Mouse (Mus musculus) Patski (cell line): ENCODE data around the gene Plekha7. TPM values are rescaled to one million over a fixed set of nuclear protein-coding genes. Genes with fewer than 3 reads are reported as not detected.

Experiments used
- ATAC-seq: fragments of 100-300 bp; one replicate; pipeline ENCODE4 v1.8.0; 2021
- CTCF ChIA-PET: fragments of 350-600 bp; sonication (Branson Sonifier 250); formaldehyde crosslinking; loops from one replicate; lab custom pipeline; 2022; ENCODE audit warnings: inconsistent platforms; lab: Charles Lee
- POLR2A ChIA-PET: fragments of 350-600 bp; sonication (Branson Sonifier 250); formaldehyde crosslinking; loops from one replicate; lab custom pipeline; 2022; ENCODE audit warnings: antibody characterized with exemption, inconsistent platforms; lab: Charles Lee
- DNase-seq: peaks from one replicate; pipeline ENCODE4 v3.0.0-alpha.2; 2011; ENCODE audit warnings: low read depth, low spot score
- H3K27me3 ChIP-seq: fragments of 371-371 bp; one replicate; pipeline ENCODE4 v1.5.1; 2021
- CTCF ChIP-seq: fragments of 100-300 bp; IDR thresholded peaks from one replicate; pipeline ENCODE4 v1.5.1; 2021
- in situ Hi-C: fragments of 300-500 bp; cut with MboI; formaldehyde crosslinking; loops from 3 replicates; pipeline ENCODE4 v1.11.1; 2018; ENCODE audit warnings: low pct_unique_long_range_greater_than_20kb, mixed read lengths
- polyA plus RNA-seq: library from polyadenylated mRNA; unstranded; gene quantifications from one replicate; pipeline ENCODE4 v1.2.3, GENCODE M21; 2021

The Plekha7 gene
- polyA plus RNA-seq, 1 experiment from 2014 or later = 31.0 TPM

- no peak for TF ChIP-seq CTCF
- ATAC-seq = no peak
- H3K27me3 ChIP-seq = no peaks in the 10 kb centered on the region
- in situ Hi-C loops = no loop called here
- POLR2A ChIA-PET = no interaction called here
- DNase-seq = no peak
- CTCF ChIA-PET = interaction anchor here (1.0 to 1.5 kb wide), 4 partner anchors 15 to 55 kb away, joined by 3 to 4 read pairs (median 3); no protein-coding TSS in a partner anchor
Measured at GRCm38 (mm10) chr7:116182451-116182850, 125.7 kb downstream of the Plekha7 start.

- CTCF ChIA-PET = interaction anchor here (0.8 to 1.5 kb wide), 3 partner anchors 15 to 80 kb away, joined by 3 to 4 read pairs (median 3); no protein-coding TSS in a partner anchor
- POLR2A ChIA-PET = interaction anchor here (0.6 kb wide), 1 partner anchor 1927 kb away, joined by 3 read pairs; no protein-coding TSS in a partner anchor
- no peaks in the 10 kb centered on the region for H3K27me3 ChIP-seq
- in situ Hi-C loops = no loop called here
- TF ChIP-seq CTCF = no peak
- DNase-seq (no peak), ATAC-seq (no peak)
Measured at GRCm38 (mm10) chr7:116181444-116181946, 126.7 kb downstream of the Plekha7 start.

- in situ Hi-C loops = no loop called here
- POLR2A ChIA-PET = no interaction called here
- ATAC-seq = no peak
- no peak for TF ChIP-seq CTCF
- H3K27me3 ChIP-seq = no peaks in the 10 kb centered on the region
- CTCF ChIA-PET = interaction anchor here (1.1 kb wide), 1 partner anchor 8 kb away, joined by 3 read pairs; no protein-coding TSS in a partner anchor
- DNase-seq = no peak
Measured at GRCm38 (mm10) chr7:116178916-116179315, 129.3 kb downstream of the Plekha7 start.

- H3K27me3 ChIP-seq = no peaks in the 10 kb centered on the region
- DNase-seq (no peak), ATAC-seq (no peak)
- ChIA-PET POLR2A (no interaction called here), CTCF (no interaction called here)
- no peak for TF ChIP-seq CTCF
- in situ Hi-C loops = no loop called here
Measured at GRCm38 (mm10) chr7:116172774-116173173, 135.4 kb downstream of the Plekha7 start.

GRCm38 (mm10) chr7:116169426-116169825 lies 138.8 kb downstream of the Plekha7 start:
- in situ Hi-C loops = loop anchor here (5.0 to 10.0 kb wide), 2 partner anchors 73 to 155 kb away; no protein-coding TSS in a partner anchor
- CTCF ChIA-PET = no interaction called here
- ATAC-seq (no peak), DNase-seq (no peak)
- TF ChIP-seq CTCF = no peak
- H3K27me3 ChIP-seq = no peaks in the 10 kb centered on the region
- POLR2A ChIA-PET = no interaction called here

- TF ChIP-seq CTCF = no peak
- DNase-seq = no peak
- no peaks in the 10 kb centered on the region for H3K27me3 ChIP-seq
- in situ Hi-C loops = loop anchor here (5.0 to 10.0 kb wide), 2 partner anchors 74 to 157 kb away; no protein-coding TSS in a partner anchor
- POLR2A ChIA-PET = no interaction called here
- ATAC-seq = no peak
- CTCF ChIA-PET = no interaction called here
Measured at GRCm38 (mm10) chr7:116168224-116168623, 140.0 kb downstream of the Plekha7 start.

DNA sequence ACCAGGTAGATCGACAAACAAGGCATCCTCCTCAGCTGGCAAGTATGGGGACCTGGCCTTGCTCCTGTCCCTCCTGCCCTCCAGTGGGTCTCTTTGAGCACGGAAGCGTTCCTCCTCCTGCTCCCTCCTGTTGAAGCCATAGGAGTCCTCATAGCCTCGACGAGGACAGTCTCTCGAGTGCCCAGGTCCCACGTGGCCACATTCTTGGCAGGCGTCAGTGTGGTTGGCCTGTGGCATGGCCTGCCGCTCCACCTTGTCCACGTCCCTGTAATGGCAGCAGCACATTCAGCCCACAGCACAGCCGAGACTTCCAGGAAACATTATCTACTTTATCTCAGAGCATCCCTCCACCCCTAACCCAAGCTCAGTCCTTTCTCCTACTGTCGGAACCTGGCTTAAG lies 143.9 kb downstream of the Plekha7 start:
- POLR2A ChIA-PET = no interaction called here

GRCm38 (mm10) chr7:116161544-116161943 lies 146.6 kb downstream of the Plekha7 start:
- in situ Hi-C loops = loop anchor here (10.0 kb wide), 1 partner anchor 163 kb away; no protein-coding TSS in a partner anchor
- TF ChIP-seq CTCF = peak; percentile 76
- ChIA-PET POLR2A (no interaction called here), CTCF (interaction anchor here (0.7 to 1.6 kb wide), 6 partner anchors 9 to 162 kb away, joined by 3 to 5 read pairs (median 4); no protein-coding TSS in a partner anchor)
- no peaks in the 10 kb centered on the region for H3K27me3 ChIP-seq
- DNase-seq = peak; percentile 7
- ATAC-seq = peak; percentile 40

More for the DNA sequence above, 143.9 kb downstream of the Plekha7 start:
- no peaks in the 10 kb centered on the region for H3K27me3 ChIP-seq
- no peak for DNase-seq
- in situ Hi-C loops = loop anchor here (10.0 kb wide), 1 partner anchor 161 kb away; no protein-coding TSS in a partner anchor
- CTCF ChIA-PET = interaction anchor here (1.1 kb wide), 1 partner anchor 50 kb away, joined by 5 read pairs; no protein-coding TSS in a partner anchor
- no peak for ATAC-seq
- no peak for TF ChIP-seq CTCF

GRCm38 (mm10) chr7:116156894-116157143 lies 151.4 kb downstream of the Plekha7 start:
- no peak for ATAC-seq

GRCm38 (mm10) chr7:116156072-116156893 lies 151.9 kb downstream of the Plekha7 start:
- no peaks in the 10 kb centered on the region for H3K27me3 ChIP-seq
- in situ Hi-C loops = no loop called here
- no peak for DNase-seq
- TF ChIP-seq CTCF = no peak
- POLR2A ChIA-PET = no interaction called here
- ATAC-seq = no peak
- CTCF ChIA-PET = interaction anchor here (0.6 to 1.5 kb wide), 3 partner anchors 15 to 167 kb away, joined by 3 to 4 read pairs (median 3); no protein-coding TSS in a partner anchor

More at GRCm38 (mm10) chr7:116156894-116157143, 151.4 kb downstream of the Plekha7 start:
- in situ Hi-C loops = no loop called here
- DNase-seq = no peak
- H3K27me3 ChIP-seq = no peaks in the 10 kb centered on the region
- TF ChIP-seq CTCF = no peak
- POLR2A ChIA-PET = interaction anchor here (0.7 kb wide), 1 partner anchor 84 kb away, joined by 3 read pairs; no protein-coding TSS in a partner anchor
- CTCF ChIA-PET = no interaction called here
